Mouse (Mus musculus) left cerebral cortex, adult 18-20 months (tissue): ENCODE results near the gene Zscan4b. TPM values are rescaled to one million over a fixed set of nuclear protein-coding genes. Genes with fewer than 3 reads are reported as not detected.
"Not testable (repeated sequence)": the region's sequence is repeated elsewhere in the genome, so short reads cannot be mapped to it uniquely, and the experiment has no call there.

Experiments
- DNase-seq, 2 experiments: peaks; one replicate each; pipeline ENCODE4 v3.0.0; 2021 to 2022; ENCODE audit warnings: low spot score in 2 of 2, mixed read lengths in 1 of 2
- long read RNA-seq, 2 experiments: library from polyadenylated mRNA; stranded (forward); transcript quantifications; one replicate each; pipeline ENCODE4 v2.0.0; 2021
- total RNA-seq, 2 experiments: library from RNA; stranded (reverse); gene quantifications; 2 replicates each; pipeline ENCODE4 v1.2.3; 2021

The Zscan4b gene
- total RNA-seq = not detected
- long read RNA-seq, experiment 1 = 0 reads
- long read RNA-seq, experiment 2 = 0 reads

DNA sequence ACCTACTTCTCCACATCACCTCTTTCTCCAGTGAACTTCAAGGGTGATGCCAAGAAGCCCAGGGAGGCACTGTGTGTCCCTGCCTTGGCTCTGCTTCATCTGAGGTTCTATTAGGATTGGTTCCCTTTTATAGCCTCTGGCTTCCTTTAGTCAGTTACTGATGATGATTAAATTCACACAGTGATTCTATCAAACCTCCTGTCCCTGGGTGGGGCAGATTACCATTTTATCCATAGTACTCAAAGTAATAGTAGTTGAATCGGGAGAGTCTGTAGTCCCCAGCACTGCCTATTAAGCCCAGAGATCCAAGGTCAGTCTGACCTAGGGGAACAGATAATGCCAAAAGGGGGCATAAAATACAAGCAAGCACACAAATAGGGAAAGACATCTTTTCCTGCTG is at the start of gene Zscan4b:
Gene Zscan4b, minus strand, starts transcription at position 101 of the 400 bp plus-strand sequence.
- DNase-seq = not testable (repeated sequence)

Other genes with a start within 250 kb of the Zscan4b start
- not detected for gene Nlrp4b, start 217.3 kb downstream of the Zscan4b start, total RNA-seq
- not detected for gene Vmn1r71, start 150.7 kb downstream of the Zscan4b start, total RNA-seq
- not detected for gene Zscan4c, start 100.7 kb upstream of the Zscan4b start, total RNA-seq
- gene Zscan4-ps1, start 164.6 kb upstream of the Zscan4b start, total RNA-seq = not detected